Mouse (Mus musculus) intestine, embryonic 15.5 days (tissue): ENCODE results near the gene Il22. TPM values are rescaled to one million over a fixed set of nuclear protein-coding genes. Genes with fewer than 3 reads are reported as not detected.
"Not testable (repeated sequence)": the region's sequence is repeated elsewhere in the genome, so short reads cannot be mapped to it uniquely, and the experiment has no call there.

Experiments used
- ATAC-seq: fragments of 200-750 bp; cut with Nextera tagmentation; 2 replicates; pipeline ENCODE4 v1.8.0; 2017; ENCODE audit warnings: moderate TSS enrichment, moderate library complexity
- H3K27ac ChIP-seq: fragments of 300-500 bp; sonication (generic); 2 replicates; pipeline ENCODE4 v1.5.1; 2015; ENCODE audit warnings: mild to moderate bottlenecking, inconsistent platforms
- H3K27me3 ChIP-seq: fragments of 300-500 bp; sonication (generic); replicated peaks from 2 replicates; pipeline ENCODE4 v1.6.1; 2015; ENCODE audit warnings: inconsistent platforms
- H3K36me3 ChIP-seq: fragments of 300-500 bp; sonication (generic); 2 replicates; pipeline ENCODE4 v1.6.1; 2015; ENCODE audit warnings: inconsistent platforms
- H3K4me1 ChIP-seq: fragments of 300-500 bp; sonication (generic); replicated peaks from 2 replicates; pipeline ENCODE4 v1.6.1; 2015; ENCODE audit warnings: inconsistent platforms
- H3K4me2 ChIP-seq: fragments of 300-500 bp; sonication (generic); replicated peaks from 2 replicates; pipeline ENCODE4 v1.6.1; 2015; ENCODE audit warnings: mild to moderate bottlenecking, inconsistent platforms
- H3K4me3 ChIP-seq: fragments of 300-500 bp; sonication (generic); replicated peaks from 2 replicates; pipeline ENCODE4 v1.5.1; 2015; ENCODE audit warnings: inconsistent platforms
- H3K9ac ChIP-seq: fragments of 300-500 bp; sonication (generic); 2 replicates; pipeline ENCODE4 v1.6.1; 2015; ENCODE audit warnings: inconsistent platforms
- H3K9me3 ChIP-seq: fragments of 300-500 bp; sonication (generic); 2 replicates; pipeline ENCODE4 v1.6.1; 2016; ENCODE audit warnings: inconsistent platforms
- WGBS: fragments of 180-500 bp; shearing (Covaris S2); methylation state at CpG from one replicate; pipeline ENCODE4 v1.1.7; 2015; 5-methylcytosine and 5-hydroxymethylcytosine counted together
- polyA plus RNA-seq: library from polyadenylated mRNA; unstranded; fragments of >200 nt; fragmentation: Nextera tagmentation; extraction: Ambion mirVana; gene quantifications from 2 replicates; pipeline ENCODE4 v1.2.1, GENCODE M21; 2015

Gene Il22
- polyA plus RNA-seq, 1 experiment from 2014 or later = not detected

DNA sequence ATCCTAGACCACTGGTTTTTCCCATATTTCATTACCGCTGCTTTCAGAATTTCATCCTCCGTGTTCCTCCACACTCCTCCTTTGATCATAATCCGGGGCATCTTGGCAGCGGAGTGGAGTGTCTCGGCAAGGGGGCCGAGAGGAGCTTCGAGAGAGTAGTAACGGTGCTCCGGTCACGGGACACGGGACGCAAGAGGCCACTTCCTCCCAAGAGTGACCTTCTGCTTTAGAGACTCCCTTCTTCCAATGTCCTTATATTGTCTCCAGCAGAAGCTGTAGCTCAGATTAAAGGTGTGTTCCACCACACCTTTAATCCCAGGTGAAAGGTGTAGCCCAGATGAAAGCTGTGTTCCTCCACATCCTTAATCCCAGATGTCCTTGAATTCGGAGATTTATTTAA, 35.9 kb downstream of the Il22 start, which contains the start of gene Gm32717:
Gm32717 (minus strand) TSS at position 101 of the 400 bp plus-strand sequence.
- not testable (repeated sequence) for H3K4me3 ChIP-seq, H3K9me3 ChIP-seq, H3K27me3 ChIP-seq, H3K36me3 ChIP-seq, ATAC-seq, H3K4me2 ChIP-seq, H3K9ac ChIP-seq, H3K27ac ChIP-seq, H3K4me1 ChIP-seq
- WGBS = no CpG with 5 or more reads among the region's 13 CpGs

DNA sequence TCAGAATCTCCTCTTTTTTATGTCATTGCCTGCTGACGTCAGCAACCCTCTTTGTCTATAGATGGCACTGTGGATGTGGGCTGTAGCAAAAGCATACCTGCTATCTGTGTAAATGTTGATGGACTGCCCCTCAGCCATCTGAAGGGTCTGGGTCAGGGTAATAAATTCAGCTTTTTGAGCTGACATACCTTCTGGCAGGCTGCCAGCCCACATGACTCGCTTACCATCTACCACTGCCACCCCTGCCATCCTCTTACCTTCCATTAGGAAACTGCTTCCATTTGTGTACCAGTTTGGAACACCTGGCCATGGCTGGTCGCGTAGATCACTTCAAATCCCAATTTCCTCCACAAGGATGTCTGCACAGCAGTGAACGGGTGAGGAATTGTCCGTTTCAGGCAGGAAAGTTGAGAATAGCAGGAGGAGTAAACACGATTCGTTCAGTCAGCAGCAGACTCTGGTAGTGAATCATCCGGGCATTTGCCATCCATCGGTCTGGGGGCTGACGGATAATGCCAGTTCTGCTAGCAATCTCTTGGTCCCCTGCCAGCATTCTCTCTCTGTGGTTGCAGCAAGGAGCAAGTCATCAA, 44.4 kb downstream of the Il22 start:
- not testable (repeated sequence) for H3K36me3 ChIP-seq, H3K27me3 ChIP-seq, H3K27ac ChIP-seq, H3K9ac ChIP-seq, H3K9me3 ChIP-seq, H3K4me2 ChIP-seq, H3K4me3 ChIP-seq, ATAC-seq, H3K4me1 ChIP-seq
- 61% methylated on average over 11 of the region's 11 CpGs for WGBS

DNA sequence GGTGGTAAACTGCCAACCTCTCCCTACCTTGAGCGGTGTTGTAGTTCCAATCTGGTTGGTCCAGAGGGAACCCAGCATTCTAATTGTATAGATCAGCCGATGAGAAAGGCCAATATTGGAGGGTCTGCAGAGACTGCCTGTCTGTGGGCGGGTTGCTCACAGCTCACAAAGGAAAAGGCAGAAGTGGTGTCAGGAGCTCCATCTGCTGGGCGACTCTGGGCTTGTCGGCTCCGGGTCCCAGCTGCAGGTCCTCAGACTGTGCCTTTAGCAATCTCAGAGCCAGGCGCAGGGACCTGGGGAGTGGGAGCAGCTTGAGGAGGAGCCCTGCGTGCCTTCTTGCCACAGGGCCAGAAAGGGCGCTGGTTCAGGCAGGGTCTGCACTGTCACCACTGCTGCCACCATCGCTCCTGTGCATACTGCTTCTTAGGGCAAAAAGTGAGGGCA, 46.1 kb downstream of the Il22 start:
- no peak for ATAC-seq
- 31% methylated on average over 10 of the region's 10 CpGs for WGBS
- Histone ChIP-seq H3K4me2 (0 out of 2 replicates have a peak overlapping the region, but pooled peaks have one; percentile 19), H3K27ac (no peak overlapping the region), H3K4me1 (no peaks in the 10 kb centered on the region), H3K4me3 (no peak overlapping the region), H3K9ac (no peak overlapping the region), H3K9me3 (no peaks in the 10 kb centered on the region), H3K36me3 (no peaks in the 10 kb centered on the region), H3K27me3 (no peaks in the 10 kb centered on the region)

DNA sequence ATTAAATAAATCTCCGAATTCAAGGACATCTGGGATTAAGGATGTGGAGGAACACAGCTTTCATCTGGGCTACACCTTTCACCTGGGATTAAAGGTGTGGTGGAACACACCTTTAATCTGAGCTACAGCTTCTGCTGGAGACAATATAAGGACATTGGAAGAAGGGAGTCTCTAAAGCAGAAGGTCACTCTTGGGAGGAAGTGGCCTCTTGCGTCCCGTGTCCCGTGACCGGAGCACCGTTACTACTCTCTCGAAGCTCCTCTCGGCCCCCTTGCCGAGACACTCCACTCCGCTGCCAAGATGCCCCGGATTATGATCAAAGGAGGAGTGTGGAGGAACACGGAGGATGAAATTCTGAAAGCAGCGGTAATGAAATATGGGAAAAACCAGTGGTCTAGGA, 53.6 kb downstream of the Il22 start, which contains the start of gene Gm32802:
Gm32802 (plus strand) TSS at position 301 of the 400 bp plus-strand sequence.
- H3K27me3 ChIP-seq, H3K4me1 ChIP-seq, H3K4me2 ChIP-seq, H3K4me3 ChIP-seq, ATAC-seq, H3K9ac ChIP-seq, H3K36me3 ChIP-seq, H3K9me3 ChIP-seq, H3K27ac ChIP-seq: not testable (repeated sequence)
- WGBS = no CpG with 5 or more reads among the region's 13 CpGs

Other genes starting within 250 kb of the Il22 start
- 17.2 and 19.6 TPM in 2 replicates for gene Mdm1, start 63.1 kb upstream of the Il22 start, polyA plus RNA-seq
- gene Gm32717, start 35.8 kb downstream of the Il22 start, polyA plus RNA-seq = not detected in 2 replicates
- gene Gm32802, start 53.7 kb downstream of the Il22 start, polyA plus RNA-seq = not detected in 2 replicates
- gene Iltifb, start 90.1 kb downstream of the Il22 start, polyA plus RNA-seq = not detected in 2 replicates
- not detected in 2 replicates for gene Gm9040, start 122.0 kb downstream of the Il22 start, polyA plus RNA-seq
- not detected in 2 replicates for gene Gm9044, start 127.5 kb downstream of the Il22 start, polyA plus RNA-seq
- gene Gm9045, start 132.9 kb downstream of the Il22 start, polyA plus RNA-seq = not detected in 2 replicates
- gene Gm9046, start 138.3 kb downstream of the Il22 start, polyA plus RNA-seq = not detected in 2 replicates
- not detected in 2 replicates for gene Gm9048, start 143.7 kb downstream of the Il22 start, polyA plus RNA-seq
- not detected in 2 replicates for gene Gm9049, start 149.2 kb downstream of the Il22 start, polyA plus RNA-seq
- not detected in 2 replicates for gene Ifng, start 236.1 kb downstream of the Il22 start, polyA plus RNA-seq